Mouse (Mus musculus) testis, adult 2 months (tissue): ENCODE data around the gene Gm11634. TPM values are rescaled to one million over a fixed set of nuclear protein-coding genes. Genes with fewer than 3 reads are reported as not detected.
"Not testable (repeated sequence)": the region's sequence is repeated elsewhere in the genome, so short reads cannot be mapped to it uniquely, and the experiment has no call there.

Source experiments
- H3K27ac ChIP-seq: fragments of 200-500 bp; 2 replicates; pipeline ENCODE4 v1.5.1; 2012; ENCODE audit warnings: low read depth, low read length; ENCODE audit not compliant: control insufficient read depth, insufficient read depth
- H3K27me3 ChIP-seq: fragments of 200-500 bp; 2 replicates; pipeline ENCODE4 v1.6.1; 2012; ENCODE audit warnings: mild to moderate bottlenecking, low read length, moderate library complexity; ENCODE audit not compliant: control insufficient read depth, insufficient read depth
- H3K36me3 ChIP-seq: fragments of 200-500 bp; 2 replicates; pipeline ENCODE4 v1.6.1; 2012; ENCODE audit warnings: mild to moderate bottlenecking, low read length; ENCODE audit not compliant: control insufficient read depth, insufficient read depth
- H3K4me1 ChIP-seq: fragments of 200-500 bp; 2 replicates; pipeline ENCODE4 v1.6.1; 2012; ENCODE audit warnings: low read length; ENCODE audit not compliant: control insufficient read depth, insufficient read depth
- H3K4me3 ChIP-seq: fragments of 200-500 bp; 2 replicates; pipeline ENCODE4 v1.5.1; 2012; ENCODE audit warnings: low read depth, mild to moderate bottlenecking, low read length, moderate library complexity, mixed read lengths; ENCODE audit not compliant: control insufficient read depth
- CTCF ChIP-seq: fragments of 200-500 bp; IDR thresholded peaks from 2 replicates; pipeline ENCODE4 v1.5.1; 2012; ENCODE audit warnings: low read depth, mild to moderate bottlenecking, inconsistent platforms, low read length, moderate library complexity; ENCODE audit not compliant: control insufficient read depth, insufficient read depth, insufficient replicate concordance
- POLR2A ChIP-seq: fragments of 200-500 bp; IDR thresholded peaks from 2 replicates; pipeline ENCODE4 v1.6.1; 2012; ENCODE audit warnings: low read depth, mild to moderate bottlenecking, inconsistent platforms, low read length, moderate library complexity; ENCODE audit not compliant: control insufficient read depth
- polyA plus RNA-seq: library from polyadenylated mRNA; depleted of rRNA; stranded (reverse); fragments of >200 nt; gene quantifications from 2 replicates; pipeline ENCODE4 v1.2.3, GENCODE M21; 2012; rRNA removed

Gm11634 gene
- 64.9 and 69.4 TPM in 2 replicates for polyA plus RNA-seq

- 0 out of 2 replicates have a peak, but pooled peaks have one; percentile 38 for TF ChIP-seq POLR2A
- TF ChIP-seq CTCF: no peak
- Histone ChIP-seq H3K27me3 (no peaks in the 10 kb centered on the region), H3K27ac (no peak within 1 kb of the TSS), H3K4me3 (peak within 1 kb of the TSS; percentile 77), H3K4me1 (no peaks in the 10 kb centered on the region), H3K36me3 (no peaks in the 10 kb centered on the region)
Measured at GRCm38 (mm10) chr11:101599156-101599555, at the start of gene Gm11634. Gene Gm11634, minus strand, starts transcription at chr11:101599256.

- H3K4me1 ChIP-seq, H3K27me3 ChIP-seq, H3K36me3 ChIP-seq, H3K27ac ChIP-seq, H3K4me3 ChIP-seq: not testable (repeated sequence)
Measured at GRCm38 (mm10) chr11:101647093-101647492, 48.0 kb upstream of the Gm11634 start.

- H3K36me3 ChIP-seq, H3K27me3 ChIP-seq, H3K4me1 ChIP-seq: not testable (repeated sequence)
- Histone ChIP-seq H3K27ac (peak overlapping the region; percentile 88), H3K4me3 (peak overlapping the region; percentile 70)
Measured at GRCm38 (mm10) chr11:101646283-101646794, 47.3 kb upstream of the Gm11634 start.

GRCm38 (mm10) chr11:101645411-101646282, 46.6 kb upstream of the Gm11634 start:
- not testable (repeated sequence) for H3K27me3 ChIP-seq, H3K4me1 ChIP-seq, H3K36me3 ChIP-seq
- H3K4me3 ChIP-seq: peak overlapping the region; percentile 70
- peak overlapping the region; percentile 88 for H3K27ac ChIP-seq

- not testable (repeated sequence) for H3K4me1 ChIP-seq, H3K36me3 ChIP-seq, H3K27me3 ChIP-seq, H3K27ac ChIP-seq, H3K4me3 ChIP-seq
Measured at GRCm38 (mm10) chr11:101645043-101645410, 46.0 kb upstream of the Gm11634 start.

- peaks cover 7% of the 10 kb centered on the region for H3K4me1 ChIP-seq
- TF ChIP-seq CTCF (no peak), POLR2A (no peak)
- H3K36me3 ChIP-seq: no peaks in the 10 kb centered on the region
- no peaks in the 10 kb centered on the region for H3K27me3 ChIP-seq
- no peak overlapping the region for H3K4me3 ChIP-seq
- no peak overlapping the region for H3K27ac ChIP-seq
Measured at GRCm38 (mm10) chr11:101644591-101644990, 45.5 kb upstream of the Gm11634 start.

- TF ChIP-seq POLR2A (no peak), CTCF (no peak)
- Histone ChIP-seq H3K36me3 (no peaks in the 10 kb centered on the region), H3K27me3 (no peaks in the 10 kb centered on the region), H3K4me1 (peaks cover 7% of the 10 kb centered on the region), H3K4me3 (no peak overlapping the region), H3K27ac (no peak overlapping the region)
Measured at GRCm38 (mm10) chr11:101642931-101643330, 43.9 kb upstream of the Gm11634 start.

- H3K4me3 ChIP-seq: peak overlapping the region; percentile 80; the same call in 1 of the 2 replicates
- H3K4me1 ChIP-seq, H3K27me3 ChIP-seq, H3K36me3 ChIP-seq: not testable (repeated sequence)
- H3K27ac ChIP-seq: peak overlapping the region; percentile 74
Measured at GRCm38 (mm10) chr11:101641710-101642642, 42.9 kb upstream of the Gm11634 start.
